Mouse (Mus musculus): ENCODE results near the gene Astn2. TPM values are rescaled to one million over a fixed set of nuclear protein-coding genes. Genes with fewer than 3 reads are reported as not detected.

Gene Astn2
- polyA plus RNA-seq, 1 experiment from 2014 or later = 0.66 TPM

- Histone ChIP-seq H3K27ac (no peak overlapping the region), H3K27me3 (ENCODE audit: low read depth, poor library complexity, severe bottlenecking) (no peaks in the 10 kb centered on the region), H3K9me3 (replicated peaks) (no peaks in the 10 kb centered on the region), H3K36me3 (no peaks in the 10 kb centered on the region), H3K4me3 (no peak overlapping the region), H3K4me1 (no peaks in the 10 kb centered on the region)
- DNase-seq (ENCODE audit: low spot score) = no peak
- WGBS = 80% methylated on average over 7 of the region's 7 CpGs
Measured at GRCm38 (mm10) chr4:66302686-66303310, 101.6 kb downstream of the Astn2 start.

- H3K27ac ChIP-seq = no peak overlapping the region
- H3K4me1 ChIP-seq = no peaks in the 10 kb centered on the region
- H3K27me3 ChIP-seq (ENCODE audit: low read depth, poor library complexity, severe bottlenecking) = no peaks in the 10 kb centered on the region
- no peaks in the 10 kb centered on the region for H3K36me3 ChIP-seq
- H3K4me3 ChIP-seq = no peak overlapping the region
- no peak for DNase-seq (ENCODE audit: low spot score)
- no peaks in the 10 kb centered on the region for H3K9me3 ChIP-seq (replicated peaks)
Measured at GRCm38 (mm10) chr4:66285034-66285433, 119.4 kb downstream of the Astn2 start.

GRCm38 (mm10) chr4:66276096-66276495 lies 128.3 kb downstream of the Astn2 start:
- 66% methylated on average over 4 of the region's 4 CpGs for WGBS
- Histone ChIP-seq H3K4me1 (no peaks in the 10 kb centered on the region), H3K36me3 (no peaks in the 10 kb centered on the region), H3K4me3 (no peak overlapping the region), H3K27me3 (ENCODE audit: low read depth, poor library complexity, severe bottlenecking) (no peaks in the 10 kb centered on the region), H3K9me3 (replicated peaks) (no peaks in the 10 kb centered on the region), H3K27ac (no peak overlapping the region)
- DNase-seq (ENCODE audit: low spot score) = no peak

GRCm38 (mm10) chr4:66271550-66272117 lies 132.8 kb downstream of the Astn2 start:
- DNase-seq (ENCODE audit: low spot score) = no peak
- WGBS = 88% methylated on average over 6 of the region's 6 CpGs
- H3K36me3 ChIP-seq = no peaks in the 10 kb centered on the region
- no peak overlapping the region for H3K4me3 ChIP-seq
- H3K4me1 ChIP-seq = no peaks in the 10 kb centered on the region
- no peaks in the 10 kb centered on the region for H3K9me3 ChIP-seq (replicated peaks)
- no peaks in the 10 kb centered on the region for H3K27me3 ChIP-seq (ENCODE audit: low read depth, poor library complexity, severe bottlenecking)
- H3K27ac ChIP-seq = no peak overlapping the region

- Histone ChIP-seq H3K36me3 (no peaks in the 10 kb centered on the region), H3K4me3 (no peak overlapping the region), H3K27ac (no peak overlapping the region), H3K9me3 (replicated peaks) (no peaks in the 10 kb centered on the region), H3K4me1 (no peaks in the 10 kb centered on the region), H3K27me3 (ENCODE audit: low read depth, poor library complexity, severe bottlenecking) (no peaks in the 10 kb centered on the region)
- 87% methylated on average over 4 of the region's 4 CpGs for WGBS
- no peak for DNase-seq (ENCODE audit: low spot score)
Measured at GRCm38 (mm10) chr4:66264031-66264430, 140.4 kb downstream of the Astn2 start.

GRCm38 (mm10) chr4:66261276-66261675 lies 143.1 kb downstream of the Astn2 start:
- Histone ChIP-seq H3K4me1 (no peaks in the 10 kb centered on the region), H3K27ac (no peak overlapping the region), H3K27me3 (ENCODE audit: low read depth, poor library complexity, severe bottlenecking) (no peaks in the 10 kb centered on the region), H3K4me3 (no peak overlapping the region), H3K9me3 (replicated peaks) (no peaks in the 10 kb centered on the region), H3K36me3 (no peaks in the 10 kb centered on the region)
- no peak for DNase-seq (ENCODE audit: low spot score)
- WGBS = 93% methylated on average over 3 of the region's 3 CpGs

GRCm38 (mm10) chr4:66258905-66259304 lies 145.5 kb downstream of the Astn2 start:
- DNase-seq (ENCODE audit: low spot score) = no peak
- Histone ChIP-seq H3K27ac (no peak overlapping the region), H3K4me1 (no peaks in the 10 kb centered on the region), H3K27me3 (ENCODE audit: low read depth, poor library complexity, severe bottlenecking) (no peaks in the 10 kb centered on the region), H3K9me3 (replicated peaks) (no peaks in the 10 kb centered on the region), H3K4me3 (no peak overlapping the region), H3K36me3 (no peaks in the 10 kb centered on the region)
- 87% methylated on average over 2 of the region's 2 CpGs for WGBS

- no peak for DNase-seq (ENCODE audit: low spot score)
- Histone ChIP-seq H3K27ac (no peak overlapping the region), H3K4me3 (no peak overlapping the region), H3K36me3 (no peaks in the 10 kb centered on the region), H3K4me1 (no peaks in the 10 kb centered on the region), H3K9me3 (replicated peaks) (no peaks in the 10 kb centered on the region), H3K27me3 (ENCODE audit: low read depth, poor library complexity, severe bottlenecking) (no peaks in the 10 kb centered on the region)
- 79% methylated on average over 4 of the region's 4 CpGs for whole genome bisulfite sequencing
Measured at GRCm38 (mm10) chr4:66254695-66255492, 149.5 kb downstream of the Astn2 start.

- H3K4me1 ChIP-seq = peaks cover 10% of the 10 kb centered on the region
- H3K36me3 ChIP-seq = no peaks in the 10 kb centered on the region
- DNase-seq (ENCODE audit: low spot score) = peak; percentile 30
- no peak overlapping the region for H3K4me3 ChIP-seq
- no peaks in the 10 kb centered on the region for H3K9me3 ChIP-seq (replicated peaks)
- H3K27me3 ChIP-seq (ENCODE audit: low read depth, poor library complexity, severe bottlenecking) = no peaks in the 10 kb centered on the region
- peak overlapping the region; percentile 25; the same call in 1 of the 2 replicates for H3K27ac ChIP-seq
- 53% methylated on average over 8 of the region's 8 CpGs for WGBS
Measured at GRCm38 (mm10) chr4:66248521-66248920, 155.9 kb downstream of the Astn2 start.

- no peak overlapping the region for H3K27ac ChIP-seq
- no peak overlapping the region for H3K4me3 ChIP-seq
- no peaks in the 10 kb centered on the region for H3K4me1 ChIP-seq
- no peak for DNase-seq (ENCODE audit: low spot score)
- H3K9me3 ChIP-seq (replicated peaks) = no peaks in the 10 kb centered on the region
- no peaks in the 10 kb centered on the region for H3K27me3 ChIP-seq (ENCODE audit: low read depth, poor library complexity, severe bottlenecking)
- no peaks in the 10 kb centered on the region for H3K36me3 ChIP-seq
Measured at GRCm38 (mm10) chr4:66242683-66243082, 161.7 kb downstream of the Astn2 start.

- Histone ChIP-seq H3K36me3 (no peaks in the 10 kb centered on the region), H3K9me3 (replicated peaks) (no peaks in the 10 kb centered on the region)
- 81% methylated on average over 3 of the region's 3 CpGs for WGBS
Measured at GRCm38 (mm10) chr4:66232799-66233198, 171.6 kb downstream of the Astn2 start.

GRCm38 (mm10) chr4:66232350-66232749 lies 172.1 kb downstream of the Astn2 start:
- Histone ChIP-seq H3K27ac (no peak overlapping the region), H3K36me3 (no peaks in the 10 kb centered on the region), H3K4me1 (peaks cover 31% of the 10 kb centered on the region), H3K9me3 (replicated peaks) (no peaks in the 10 kb centered on the region), H3K27me3 (ENCODE audit: low read depth, poor library complexity, severe bottlenecking) (no peaks in the 10 kb centered on the region), H3K4me3 (no peak overlapping the region)
- DNase-seq (ENCODE audit: low spot score) = peak; percentile 52
- 29% methylated on average over 2 of the region's 2 CpGs for WGBS

More at GRCm38 (mm10) chr4:66232799-66233198, 171.6 kb downstream of the Astn2 start:
- H3K27ac ChIP-seq = no peak overlapping the region
- DNase-seq (ENCODE audit: low spot score) = no peak
- peaks cover 31% of the 10 kb centered on the region for H3K4me1 ChIP-seq
- no peak overlapping the region for H3K4me3 ChIP-seq
- no peaks in the 10 kb centered on the region for H3K27me3 ChIP-seq (ENCODE audit: low read depth, poor library complexity, severe bottlenecking)

GRCm38 (mm10) chr4:66230735-66231134 lies 173.7 kb downstream of the Astn2 start:
- H3K36me3 ChIP-seq = no peaks in the 10 kb centered on the region
- DNase-seq (ENCODE audit: low spot score) = no peak
- H3K27ac ChIP-seq = no peak overlapping the region
- no peaks in the 10 kb centered on the region for H3K27me3 ChIP-seq (ENCODE audit: low read depth, poor library complexity, severe bottlenecking)
- H3K4me1 ChIP-seq = peaks cover 31% of the 10 kb centered on the region
- H3K9me3 ChIP-seq (replicated peaks) = no peaks in the 10 kb centered on the region
- 91% methylated on average over 4 of the region's 4 CpGs for WGBS
- H3K4me3 ChIP-seq = no peak overlapping the region
